Mouse (Mus musculus) heart, postnatal 10 days (tissue): ENCODE results near the gene Sertad1. TPM values are rescaled to one million over a fixed set of nuclear protein-coding genes. Genes with fewer than 3 reads are reported as not detected.
A peak's percentile ranks its signal among the peaks of the same experiment; 100 is the strongest.
"Not testable (repeated sequence)": the region's sequence is repeated elsewhere in the genome, so short reads cannot be mapped to it uniquely, and the experiment has no call there.

Experiments
- DNase-seq, 2 experiments: peaks; one replicate each; pipeline ENCODE4 v3.0.0; 2021
- intact Hi-C: fragments of 180-260 bp; cut with DNase I; formaldehyde crosslinking; loops from one replicate; pipeline ENCODE4 v1.15.1; 2025
- total RNA-seq, 2 experiments: library from RNA; stranded (reverse); gene quantifications; 2 replicates each; pipeline ENCODE4 v1.2.3; 2021

Sertad1 gene
- total RNA-seq, 2 experiments from 2014 or later: 13.1 to 13.4 TPM

GRCm38 (mm10) chr7:27493450-27493849 lies 6.7 kb downstream of the Sertad1 start:
- intact Hi-C loops: loop anchor here (5.0 kb wide), 1 partner anchor 161 kb away; no protein-coding TSS in a partner anchor
- no peak for DNase-seq

GRCm38 (mm10) chr7:27494659-27495367 lies 8.1 kb downstream of the Sertad1 start:
- intact Hi-C loops: loop anchor here (5.0 kb wide), 1 partner anchor 163 kb away; no protein-coding TSS in a partner anchor
- not testable (repeated sequence) for DNase-seq

GRCm38 (mm10) chr7:27499036-27499435 lies 12.3 kb downstream of the Sertad1 start, which contains the start of gene Prx:
Gene Prx, plus strand, starts transcription at chr7:27499324.
- intact Hi-C loops: no loop called here
- DNase-seq: no peak

GRCm38 (mm10) chr7:27501620-27502019 lies 14.9 kb downstream of the Sertad1 start:
- intact Hi-C loops: no loop called here
- peak; percentile 53 to 67 for DNase-seq

GRCm38 (mm10) chr7:27506765-27507370 lies 20.2 kb downstream of the Sertad1 start:
- no peak for DNase-seq
- intact Hi-C loops: no loop called here

GRCm38 (mm10) chr7:27507711-27508647 lies 21.3 kb downstream of the Sertad1 start:
- peak; percentile 98 to 99 for DNase-seq

GRCm38 (mm10) chr7:27508648-27509005 lies 21.9 kb downstream of the Sertad1 start:
- intact Hi-C loops: loop anchor here (2.0 kb wide), 1 partner anchor 34 kb away; no protein-coding TSS in a partner anchor
- DNase-seq: peak; percentile 72 to 76

More at GRCm38 (mm10) chr7:27507711-27508647, 21.3 kb downstream of the Sertad1 start:
- intact Hi-C loops: loop anchor here (2.0 kb wide), 1 partner anchor 33 kb away; no protein-coding TSS in a partner anchor

GRCm38 (mm10) chr7:27510809-27511208 lies 24.1 kb downstream of the Sertad1 start:
- DNase-seq: no peak
- intact Hi-C loops: no loop called here

- DNase-seq: no peak
- intact Hi-C loops: no loop called here
Observed at GRCm38 (mm10) chr7:27514961-27515360, 28.3 kb downstream of the Sertad1 start.

GRCm38 (mm10) chr7:27518314-27518713 lies 31.6 kb downstream of the Sertad1 start:
- intact Hi-C loops: no loop called here
- DNase-seq: no peak

GRCm38 (mm10) chr7:27520104-27520503 lies 33.4 kb downstream of the Sertad1 start:
- DNase-seq: no peak
- intact Hi-C loops: no loop called here

GRCm38 (mm10) chr7:27520599-27520998 lies 33.9 kb downstream of the Sertad1 start:
- intact Hi-C loops: no loop called here
- DNase-seq: no peak

GRCm38 (mm10) chr7:27522967-27523366 lies 36.3 kb downstream of the Sertad1 start, which contains the start of gene Hipk4:
Gene Hipk4, plus strand, starts transcription at chr7:27523267.
- intact Hi-C loops: no loop called here
- DNase-seq: no peak

GRCm38 (mm10) chr7:27523805-27524204 lies 37.1 kb downstream of the Sertad1 start:
- no peak for DNase-seq
- intact Hi-C loops: no loop called here

GRCm38 (mm10) chr7:27526039-27526827 lies 39.5 kb downstream of the Sertad1 start:
- intact Hi-C loops: loop anchor here (1.0 to 2.0 kb wide), 3 partner anchors 51 to 189 kb away; partner anchors contain the start of gene Ltbp4
- peak; percentile 77 to 88 for DNase-seq

GRCm38 (mm10) chr7:27529070-27529469 lies 42.4 kb downstream of the Sertad1 start:
- intact Hi-C loops: no loop called here
- no peak for DNase-seq

- DNase-seq: no peak
- intact Hi-C loops: no loop called here
Observed at GRCm38 (mm10) chr7:27530937-27531336, 44.2 kb downstream of the Sertad1 start.

- intact Hi-C loops: no loop called here
- DNase-seq: no peak
Observed at GRCm38 (mm10) chr7:27531707-27532106, 45.0 kb downstream of the Sertad1 start.

- intact Hi-C loops: no loop called here
- peak in 1 of 2 experiments; percentile 28 for DNase-seq
Observed at GRCm38 (mm10) chr7:27532480-27533050, 45.9 kb downstream of the Sertad1 start.
